Mouse (Mus musculus) gastrocnemius, postnatal 36 days (tissue): ENCODE data around the gene Urb2. TPM values are rescaled to one million over a fixed set of nuclear protein-coding genes. Genes with fewer than 3 reads are reported as not detected.

Source experiments
- DNase-seq, 2 experiments: peaks; one replicate each; pipeline ENCODE4 v3.0.0; 2022
- intact Hi-C: fragments of 180-260 bp; cut with DNase I; formaldehyde crosslinking; loops from one replicate; pipeline ENCODE4 v1.15.1; 2025
- long read RNA-seq, 2 experiments: library from polyadenylated mRNA; stranded (forward); transcript quantifications; one replicate each; pipeline ENCODE4 v2.0.0; 2021
- total RNA-seq, 2 experiments: library from RNA; stranded (reverse); gene quantifications; 2 replicates each; pipeline ENCODE4 v1.2.3; 2021

The Urb2 gene
- total RNA-seq = 1 to 10 TPM; 5.4 to 5.8 TPM
- long read RNA-seq, experiment 1, partial matches to known transcripts = 1 of 1 reads
- long read RNA-seq, experiment 1, other reads (novel, unspliced or antisense) = 0 of 1 reads
- long read RNA-seq, experiment 2, partial matches to known transcripts = 2 of 2 reads
- long read RNA-seq, experiment 2, other reads (novel, unspliced or antisense) = 0 of 2 reads

DNA sequence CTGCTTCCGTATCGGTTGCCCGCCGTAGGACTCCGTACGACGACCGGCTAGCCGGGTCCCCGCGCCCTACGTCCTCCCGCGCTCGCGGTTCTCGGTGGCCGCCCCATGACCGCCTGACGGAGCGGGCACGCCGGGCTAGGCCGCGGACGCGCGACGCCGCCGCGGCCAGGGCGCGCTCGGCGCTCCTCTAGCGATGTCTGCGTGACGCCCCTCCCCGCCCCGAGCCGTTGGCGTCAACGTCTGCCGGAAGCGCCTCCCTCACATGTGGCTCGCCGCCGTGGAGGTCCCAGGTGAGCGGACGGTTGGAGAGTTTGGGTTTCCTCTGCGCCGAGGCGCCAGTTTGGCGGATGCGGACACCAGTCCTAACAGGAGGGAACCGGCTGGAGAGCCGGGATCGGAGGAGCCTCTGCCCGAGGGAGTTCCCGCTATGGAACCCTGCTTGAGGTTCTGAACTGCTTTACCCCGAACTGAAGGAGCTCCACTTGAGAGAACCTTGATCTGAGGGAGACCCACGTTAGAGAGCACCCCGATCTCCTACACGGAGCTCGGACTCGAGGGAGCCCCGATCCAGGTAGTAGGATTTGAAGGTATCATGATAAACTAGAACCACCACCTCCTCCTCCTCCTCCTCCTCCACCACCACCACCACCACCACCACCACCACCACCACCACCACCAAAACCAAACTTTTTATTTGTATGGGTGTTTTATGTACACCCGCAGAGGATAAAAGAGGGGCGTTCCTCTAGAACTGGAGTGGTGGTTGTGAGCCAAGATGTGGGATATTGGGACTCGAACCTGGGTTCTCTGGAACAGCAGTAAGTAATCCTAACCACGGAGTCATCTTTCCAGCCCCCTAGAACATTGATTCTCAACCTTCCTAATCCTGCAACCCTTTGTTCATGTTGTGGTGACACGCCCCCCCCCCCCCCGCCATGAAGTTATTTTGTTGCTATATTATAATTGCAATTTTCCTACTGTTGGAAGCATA, at the start of gene Urb2, which contains the start of gene Taf5l:
Urb2 (plus strand) TSS at position 272 of the 991 bp plus-strand sequence.
Taf5l (minus strand) TSS at position 161 of the 991 bp plus-strand sequence.
- DNase-seq = peak; percentile 89 to 92
- intact Hi-C loops = no loop called here

DNA sequence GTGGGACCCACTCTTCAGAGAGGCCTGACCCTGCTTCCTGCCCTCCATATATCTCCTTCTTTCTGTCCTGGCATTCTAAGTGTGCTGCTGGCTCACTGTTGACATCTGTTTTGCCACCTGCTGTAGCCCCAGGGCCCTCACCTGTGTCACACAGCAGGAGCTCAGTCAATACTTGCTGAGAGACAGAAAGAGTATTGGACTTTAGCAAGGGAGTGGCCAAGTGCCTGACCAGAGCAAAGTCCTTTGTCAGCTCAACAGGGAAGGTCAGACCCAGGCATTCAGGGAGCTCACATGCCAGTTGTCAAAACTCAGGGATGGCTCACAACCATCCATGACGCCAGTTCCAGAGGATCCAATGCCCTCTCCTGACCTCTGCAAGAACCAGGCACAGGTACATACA, 47.8 kb upstream of the Urb2 start:
- DNase-seq = no peak
- intact Hi-C loops = loop anchor here (10.0 kb wide), 1 partner anchor 61 kb away; no protein-coding TSS in a partner anchor

DNA sequence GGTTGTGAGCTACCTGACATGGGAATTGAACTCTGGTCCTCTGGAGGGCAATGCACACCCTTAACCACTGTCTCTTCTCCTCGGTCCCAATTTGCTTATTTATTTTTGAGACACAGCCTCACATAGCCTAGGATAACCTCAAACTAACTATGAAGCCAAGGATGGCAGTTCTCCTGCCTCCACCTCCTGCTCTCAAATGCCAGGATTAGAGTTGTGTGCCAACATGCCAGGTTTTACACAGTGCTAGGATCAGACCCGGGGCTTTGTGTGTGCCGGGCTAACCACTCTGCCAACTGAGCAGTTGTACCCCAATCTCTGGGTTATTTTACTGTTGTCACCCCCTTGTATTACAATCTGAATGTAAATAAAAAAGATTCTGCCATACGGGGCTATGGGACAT, 43.8 kb upstream of the Urb2 start:
- intact Hi-C loops = loop anchor here (10.0 kb wide), 1 partner anchor 57 kb away; no protein-coding TSS in a partner anchor

DNA sequence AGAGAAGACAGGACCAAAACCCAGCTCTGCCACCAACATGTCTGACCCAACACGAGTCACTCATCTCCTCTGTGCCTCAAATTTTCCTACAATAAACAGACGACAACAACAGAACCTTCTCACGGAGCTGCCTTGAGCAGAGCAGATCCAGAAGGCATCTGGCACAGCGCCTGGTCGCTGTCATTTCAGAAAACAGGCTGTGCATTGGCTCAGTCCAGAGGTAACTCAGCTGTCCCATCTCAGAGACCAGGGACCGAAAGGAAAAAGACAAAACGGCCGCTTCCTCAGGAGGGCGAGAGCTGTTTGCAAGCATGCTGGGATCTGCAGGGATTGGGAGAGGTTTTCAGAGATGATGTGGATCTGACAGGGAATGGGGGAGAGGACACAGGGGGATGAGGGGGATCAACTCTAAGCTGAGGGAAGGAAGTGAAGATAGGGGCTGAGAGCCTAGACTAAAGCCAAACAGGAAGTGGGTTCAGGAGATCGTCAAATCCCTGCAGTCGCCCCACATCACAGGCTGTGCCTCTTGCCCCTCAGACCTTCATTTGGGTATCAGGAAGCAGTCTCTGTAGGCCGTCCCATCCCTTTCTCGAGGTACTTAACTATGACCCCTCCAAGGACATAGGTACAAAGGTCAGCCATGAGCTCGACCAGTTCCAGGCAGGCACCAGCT, 43.0 kb upstream of the Urb2 start:
- intact Hi-C loops = loop anchor here (10.0 kb wide), 1 partner anchor 56 kb away; no protein-coding TSS in a partner anchor
- no peak for DNase-seq

More for the DNA sequence above, 43.8 kb upstream of the Urb2 start:
- no peak for DNase-seq

DNA sequence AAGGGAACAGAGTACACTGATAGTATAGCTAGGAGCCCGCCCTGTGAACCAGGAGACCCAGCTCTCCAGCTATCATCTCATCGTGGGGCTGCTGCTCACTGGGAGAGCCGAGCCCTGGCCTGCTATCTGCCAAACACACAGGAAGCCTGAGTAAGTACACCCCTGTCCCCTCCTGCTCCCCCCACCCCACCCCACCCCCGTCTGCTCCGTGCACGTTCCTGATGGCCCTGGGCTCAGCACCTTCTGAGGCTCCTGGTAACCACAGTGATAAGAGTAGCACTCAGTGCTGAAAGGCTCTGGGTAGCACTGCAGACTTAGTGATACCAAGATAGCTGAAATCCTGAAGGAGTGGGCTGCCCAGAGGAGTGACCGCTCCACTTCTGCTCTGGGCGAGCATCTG, 42.4 kb upstream of the Urb2 start:
- no peak for DNase-seq
- intact Hi-C loops = loop anchor here (10.0 kb wide), 1 partner anchor 56 kb away; no protein-coding TSS in a partner anchor

DNA sequence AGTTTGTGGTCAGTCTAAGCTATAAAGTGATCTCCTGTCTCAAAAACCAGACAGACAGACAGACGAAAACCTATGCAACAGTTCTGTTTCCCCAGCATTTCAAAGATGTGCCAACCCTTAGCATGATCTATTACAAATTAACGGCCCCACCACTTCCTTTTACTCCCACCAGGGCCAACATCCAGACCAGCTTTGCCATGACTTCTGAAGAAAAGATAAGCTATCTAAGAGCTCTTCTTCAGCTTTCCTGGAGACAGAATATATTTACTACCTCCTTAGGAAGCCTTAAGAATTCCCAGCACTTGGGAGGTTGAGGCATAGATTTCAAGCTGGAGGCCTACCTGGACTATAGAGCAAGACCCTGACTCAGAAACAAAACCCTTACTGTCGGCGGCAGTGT, 41.1 kb upstream of the Urb2 start:
- intact Hi-C loops = no loop called here

DNA sequence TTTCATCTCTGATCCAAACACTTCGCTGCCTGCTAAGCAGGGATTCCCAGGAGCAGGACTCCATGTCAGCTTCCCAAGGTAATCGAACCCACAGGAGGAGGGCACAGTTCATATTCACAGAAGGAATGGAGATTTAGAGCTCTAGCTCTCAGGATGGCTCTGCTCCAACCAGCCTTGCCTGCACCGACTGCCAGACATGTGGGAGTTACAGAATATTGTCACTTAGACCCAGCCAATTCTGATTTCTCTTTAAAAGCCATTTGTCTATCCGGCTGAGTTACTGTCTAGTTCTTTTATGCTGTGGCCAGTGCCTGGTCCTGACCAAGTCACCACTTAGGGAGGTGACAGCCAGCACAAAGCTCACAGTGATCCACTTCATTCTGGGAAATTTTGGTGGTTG, 39.6 kb upstream of the Urb2 start:
- intact Hi-C loops = no loop called here
- no peak for DNase-seq

More for the DNA sequence above, 41.1 kb upstream of the Urb2 start:
- no peak for DNase-seq

DNA sequence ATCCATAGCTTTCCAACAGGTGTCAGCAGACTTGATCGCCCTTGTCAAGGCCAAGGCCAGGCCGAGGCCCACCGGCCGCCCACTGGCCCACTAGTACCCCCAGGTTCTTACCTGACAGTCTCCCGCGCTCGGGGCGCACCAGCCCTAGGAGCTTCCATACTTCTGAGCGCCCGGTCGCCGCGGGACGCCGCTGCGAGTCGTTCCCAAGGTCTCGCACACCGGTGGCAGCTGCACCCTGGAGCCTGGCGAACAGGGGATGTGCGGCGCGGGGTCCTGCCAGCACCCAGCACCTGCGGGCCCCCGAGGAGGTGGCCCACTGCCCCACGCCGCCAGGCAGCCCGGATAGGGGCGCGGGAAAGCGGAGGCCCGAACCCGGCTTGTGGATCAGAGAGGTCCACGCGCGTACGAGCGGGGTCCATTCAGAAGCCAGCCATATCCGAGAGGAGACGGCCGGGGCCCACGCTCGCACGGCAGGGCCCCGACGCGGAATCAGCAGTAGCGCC, 39.0 kb upstream of the Urb2 start:
- DNase-seq = no peak
- intact Hi-C loops = no loop called here

DNA sequence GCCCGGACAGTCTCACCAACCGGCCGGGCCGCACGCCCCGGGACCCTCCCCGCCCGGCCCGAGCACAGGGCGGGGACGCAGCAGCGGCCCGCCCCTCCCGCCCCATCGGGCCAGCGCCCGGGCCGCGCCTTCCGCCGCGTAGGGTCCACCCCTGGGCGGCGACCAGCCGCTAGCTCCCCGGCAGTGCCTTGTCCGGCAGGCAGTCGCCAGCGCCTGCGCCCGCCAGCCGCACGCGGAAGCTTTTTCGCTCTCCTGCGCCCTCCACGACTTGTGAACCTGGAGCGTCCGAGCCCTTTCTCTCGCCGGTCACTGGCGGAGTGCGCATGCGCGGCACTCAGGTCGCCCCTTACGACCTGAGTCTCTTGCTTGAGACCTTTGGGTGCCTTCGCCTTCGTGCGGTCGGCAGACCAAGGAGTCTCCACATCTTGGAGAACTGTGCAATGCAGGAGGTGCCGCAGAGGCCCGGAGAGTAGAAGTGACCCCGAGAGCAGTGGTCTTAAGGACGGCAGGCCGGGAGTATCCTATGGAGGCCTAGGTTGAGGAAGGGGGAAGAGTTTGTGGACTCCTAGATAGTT, 38.4 kb upstream of the Urb2 start, which contains the start of gene Abcb10:
Abcb10 (minus strand) TSS at position 297 of the 575 bp plus-strand sequence.
- intact Hi-C loops = no loop called here

DNA sequence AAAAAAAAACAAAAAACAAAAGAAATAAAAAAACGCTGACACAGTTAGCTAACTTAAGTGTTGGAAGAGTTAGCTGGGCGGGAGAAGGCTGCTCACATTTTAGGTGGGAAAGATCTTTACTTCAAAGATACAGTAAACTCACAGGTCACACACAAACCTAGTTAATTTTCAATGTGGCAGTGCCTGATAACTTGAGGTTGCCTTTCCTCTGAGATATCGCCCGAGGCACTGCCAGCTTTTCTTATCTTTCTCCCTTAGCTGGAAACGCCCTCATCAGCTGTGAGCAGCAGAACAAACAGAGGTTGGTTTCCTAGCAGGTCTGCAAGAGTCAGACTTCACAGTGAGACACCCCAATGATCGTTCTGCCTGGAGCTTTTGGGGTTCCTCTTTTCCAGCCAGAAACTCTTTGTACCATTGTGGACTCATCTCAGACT, 32.7 kb upstream of the Urb2 start:
- DNase-seq = no peak
- intact Hi-C loops = no loop called here

More for the DNA sequence above, 38.4 kb upstream of the Urb2 start, which contains the start of gene Abcb10:
- peak; percentile 87 to 89 for DNase-seq

DNA sequence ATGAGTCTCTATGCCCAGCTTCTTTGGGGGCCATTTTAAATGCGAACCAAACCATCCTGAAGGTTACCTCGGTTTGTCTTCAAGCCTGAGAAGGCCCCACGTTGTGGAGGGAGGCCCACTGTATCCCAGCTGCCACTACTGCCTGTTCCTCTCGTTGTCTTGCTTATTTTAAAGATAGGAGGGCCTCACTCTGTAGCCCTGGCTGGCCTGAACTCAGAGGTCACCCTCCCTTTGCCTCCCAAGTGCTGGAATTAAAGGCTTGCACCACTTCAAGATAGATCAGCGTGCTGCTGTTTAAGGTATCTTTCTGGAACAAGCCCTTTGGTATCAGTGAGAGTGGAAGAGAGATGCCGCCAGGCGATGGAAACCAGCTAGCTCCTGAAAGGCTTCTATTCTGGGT, 32.2 kb upstream of the Urb2 start:
- no peak for DNase-seq
- intact Hi-C loops = no loop called here

DNA sequence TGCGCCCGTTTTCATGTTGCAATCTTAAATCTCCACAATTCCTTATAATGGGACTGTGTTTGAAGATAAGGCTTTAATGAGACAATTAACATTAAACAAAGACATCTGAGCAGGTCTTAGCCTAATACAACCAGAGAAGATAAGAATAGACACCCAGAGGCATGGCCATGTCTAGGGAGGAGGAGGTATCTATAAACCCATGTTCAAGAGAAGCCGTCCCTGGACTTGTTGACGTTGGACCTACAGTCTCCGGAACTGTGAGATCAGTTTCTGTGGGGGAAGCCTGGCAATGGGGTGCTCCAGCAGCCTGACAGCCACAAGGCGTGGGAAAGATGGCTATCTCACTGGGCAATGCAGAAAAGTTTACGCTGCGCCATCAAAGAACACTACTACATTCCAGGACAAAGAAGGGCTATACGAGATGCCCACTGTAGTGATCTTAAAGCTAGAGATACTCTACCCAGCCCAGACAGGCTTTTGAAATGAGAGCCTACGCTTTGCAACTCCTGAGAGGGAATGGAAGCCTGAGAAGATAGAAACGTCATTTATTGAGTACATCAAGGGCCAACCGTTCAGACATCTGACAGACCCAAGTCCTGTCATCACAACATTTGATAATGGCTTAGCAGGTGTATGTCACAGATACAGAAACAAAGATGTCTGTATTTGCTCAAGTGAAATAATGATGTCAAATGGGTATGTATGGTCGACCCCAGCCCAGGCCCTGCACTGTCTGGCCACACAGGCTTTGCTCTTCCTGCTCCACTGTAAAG, 30.8 kb upstream of the Urb2 start:
- no peak for DNase-seq
- intact Hi-C loops = no loop called here

DNA sequence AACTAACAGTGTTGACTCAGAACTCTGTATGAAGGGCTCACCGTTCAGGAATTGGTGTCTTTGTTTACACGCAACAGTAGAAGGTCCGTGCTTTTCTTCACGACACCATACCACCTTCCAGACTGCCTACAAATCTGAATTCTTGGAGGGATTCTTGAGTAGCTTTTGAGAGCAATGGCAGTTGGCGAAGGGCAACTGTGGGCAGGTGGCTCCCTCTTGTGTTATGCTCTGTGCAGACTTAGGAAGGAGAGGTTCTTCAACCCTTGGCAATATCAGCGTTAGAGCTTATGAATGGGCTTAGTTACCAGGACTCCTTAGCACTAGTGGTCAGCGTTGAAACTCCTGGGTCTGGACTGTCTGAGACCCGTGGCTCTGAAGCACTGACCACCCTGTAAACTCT, 28.7 kb upstream of the Urb2 start:
- DNase-seq = no peak
- intact Hi-C loops = no loop called here

DNA sequence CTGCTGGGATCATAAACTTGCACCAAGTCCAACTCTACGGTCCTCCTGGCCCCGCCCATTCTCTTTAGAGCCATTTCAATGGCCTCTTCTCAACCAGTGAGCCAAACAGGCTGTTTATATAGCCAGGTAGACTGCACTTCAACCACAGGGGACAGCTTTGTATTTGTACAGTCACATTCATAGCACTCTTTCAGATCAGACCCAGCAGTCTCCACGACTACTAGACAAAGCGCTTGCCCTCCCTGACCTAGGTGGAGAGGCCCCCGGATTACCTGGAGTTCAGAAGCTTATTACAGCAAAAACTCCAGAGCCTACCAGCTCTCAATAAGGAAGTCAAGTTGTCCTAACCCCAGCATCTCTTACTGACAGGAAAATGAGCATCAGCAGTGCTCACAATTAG, 27.7 kb upstream of the Urb2 start:
- intact Hi-C loops = no loop called here
- DNase-seq = no peak

DNA sequence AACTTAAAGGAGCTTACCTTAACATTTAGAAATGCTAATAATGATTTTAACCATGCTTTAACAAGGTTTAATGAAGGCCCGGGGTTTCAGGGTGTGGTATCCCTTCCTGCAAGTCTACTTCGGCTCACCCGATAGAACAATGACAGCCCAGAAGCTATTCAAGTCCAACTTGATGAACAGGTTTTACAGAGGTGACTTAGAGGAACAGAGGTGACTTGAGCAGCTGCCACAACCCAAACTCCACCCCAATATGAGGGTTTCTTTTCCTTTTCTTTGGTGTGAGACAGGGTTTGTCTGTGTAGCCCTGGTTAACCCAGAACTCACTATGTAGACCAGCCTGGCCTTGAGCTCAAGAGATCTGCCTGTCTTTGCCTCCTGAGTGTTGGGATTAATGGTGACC, 27.3 kb upstream of the Urb2 start:
- intact Hi-C loops = no loop called here
- DNase-seq = no peak

DNA sequence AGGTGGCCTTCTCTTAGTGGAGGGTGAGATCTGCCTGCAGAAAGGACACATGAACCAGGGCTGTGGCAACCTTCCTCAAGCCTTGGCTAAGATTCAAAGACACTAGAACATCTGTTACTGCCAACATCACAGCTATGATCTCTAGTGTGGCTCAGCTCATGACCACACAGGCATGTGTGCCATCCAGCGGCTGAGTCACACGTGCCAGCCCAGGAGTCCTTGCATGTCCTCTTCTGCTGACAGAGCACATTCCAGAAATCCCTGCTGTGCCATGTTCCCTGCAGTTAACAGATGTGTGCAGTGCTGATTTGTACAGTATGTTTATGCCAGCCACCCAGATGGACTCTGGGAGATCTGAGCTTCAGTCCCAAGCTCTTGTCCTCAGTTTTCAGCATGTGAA, 21.7 kb upstream of the Urb2 start:
- intact Hi-C loops = no loop called here
- peak in 1 of 2 experiments; percentile 13 for DNase-seq

DNA sequence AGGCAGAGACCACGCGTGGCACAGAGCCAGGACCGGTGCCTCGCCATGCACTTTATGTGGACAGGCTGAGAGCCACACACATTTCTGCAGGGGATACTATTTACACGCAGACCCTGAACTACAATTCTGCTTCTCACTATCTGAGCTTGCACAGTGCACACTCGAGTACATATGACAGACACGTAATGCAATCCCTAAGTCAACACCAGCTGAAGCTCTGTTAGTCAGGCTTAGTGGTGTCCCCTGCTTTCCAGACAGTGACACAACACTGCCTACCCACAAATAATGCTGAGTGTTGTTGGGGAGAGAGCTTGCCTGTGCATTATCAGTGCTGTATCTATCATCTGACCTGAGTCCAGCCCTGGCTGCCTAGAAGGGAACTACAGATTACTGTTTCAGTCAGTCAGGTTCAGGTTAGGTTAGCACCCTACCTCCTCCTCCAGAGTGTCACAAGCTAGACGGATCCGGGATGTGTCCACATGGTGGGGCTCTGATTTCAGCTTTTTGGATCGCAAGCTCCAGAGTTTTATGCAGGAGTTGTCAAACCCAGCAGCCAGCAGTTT, 18.7 kb upstream of the Urb2 start:
- intact Hi-C loops = no loop called here
- DNase-seq = no peak

DNA sequence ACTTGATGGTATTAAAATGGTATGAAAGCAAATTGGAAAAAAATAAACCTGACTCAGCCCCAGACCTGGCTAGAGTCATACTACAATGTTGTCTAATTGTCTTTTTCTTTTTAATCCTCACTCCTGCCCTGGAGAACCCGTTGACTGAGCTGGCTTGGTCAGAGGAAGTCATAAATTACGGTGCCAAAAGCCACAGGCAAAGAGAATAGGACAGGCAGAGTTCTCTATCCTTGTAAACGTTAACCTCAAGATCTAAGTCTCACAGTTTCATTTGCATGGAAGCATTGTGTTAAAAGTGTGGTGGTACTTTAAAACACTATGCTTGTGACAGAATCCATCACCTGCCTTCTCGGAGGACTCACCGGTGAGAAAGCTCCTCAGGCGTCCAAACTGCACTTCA, 13.5 kb upstream of the Urb2 start:
- intact Hi-C loops = no loop called here

DNA sequence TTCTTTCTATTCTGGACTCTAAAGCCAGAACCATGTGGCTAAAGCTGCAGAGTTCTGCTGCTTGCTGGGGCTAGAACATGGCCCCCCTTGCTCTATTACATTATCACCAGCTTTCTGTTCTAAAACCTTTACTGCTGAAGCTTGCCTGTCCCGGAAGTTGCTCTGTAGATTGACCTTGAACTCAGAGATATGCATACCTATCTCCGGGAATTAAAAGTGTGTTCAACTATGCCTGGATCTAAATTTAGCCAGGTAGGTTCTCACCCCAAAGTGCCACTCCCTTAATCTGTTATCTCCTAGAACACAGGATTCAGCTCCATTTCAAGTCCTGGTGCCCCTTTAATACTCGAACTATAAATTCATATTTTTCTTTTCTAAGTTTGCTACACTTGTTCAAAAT, 9.7 kb upstream of the Urb2 start:
- intact Hi-C loops = no loop called here
- no peak for DNase-seq

More for the DNA sequence above, 13.5 kb upstream of the Urb2 start:
- DNase-seq = no peak
